Mouse (Mus musculus) forebrain, embryonic 14.5 days (tissue): ENCODE results near the gene Gimap8. TPM values are rescaled to one million over a fixed set of nuclear protein-coding genes. Genes with fewer than 3 reads are reported as not detected.

Experiments used
- ATAC-seq: fragments of 200-750 bp; cut with Nextera tagmentation; 2 replicates; pipeline ENCODE4 v1.8.0; 2017; ENCODE audit warnings: mild to moderate bottlenecking, moderate library complexity
- DNase-seq: peaks from one replicate; pipeline ENCODE4 v3.0.0-alpha.2; 2015; ENCODE audit warnings: low spot score
- H3K27ac ChIP-seq: fragments of 300-500 bp; sonication (generic); 2 replicates; pipeline ENCODE4 v1.5.1; 2014; ENCODE audit warnings: low read depth, mild to moderate bottlenecking, control low read depth, low read length, moderate library complexity
- H3K27me3 ChIP-seq: fragments of 300-500 bp; sonication (generic); replicated peaks from 2 replicates; pipeline ENCODE4 v1.6.1; 2014; ENCODE audit warnings: low read length, control low read depth, mixed read lengths; ENCODE audit not compliant: control insufficient read depth, insufficient read depth
- H3K36me3 ChIP-seq: fragments of 300-500 bp; sonication (generic); 2 replicates; pipeline ENCODE4 v1.6.1; 2014; ENCODE audit warnings: low read length, control low read depth; ENCODE audit not compliant: control insufficient read depth, insufficient read depth
- H3K4me1 ChIP-seq: fragments of 300-500 bp; sonication (generic); 2 replicates; pipeline ENCODE4 v1.6.1; 2014; ENCODE audit warnings: antibody characterized with exemption, low read length, control low read depth; ENCODE audit not compliant: control insufficient read depth, insufficient read depth
- H3K4me2 ChIP-seq: fragments of 300-500 bp; sonication (generic); 2 replicates; pipeline ENCODE4 v1.6.1; 2014; ENCODE audit warnings: mild to moderate bottlenecking, control low read depth, low read length
- H3K4me3 ChIP-seq: fragments of 300-500 bp; sonication (generic); 2 replicates; pipeline ENCODE4 v1.5.1; 2014; ENCODE audit warnings: low read depth, low read length, control low read depth
- H3K9ac ChIP-seq: fragments of 300-500 bp; sonication (generic); 2 replicates; pipeline ENCODE4 v1.6.1; 2014; ENCODE audit warnings: mild to moderate bottlenecking, low read length, control low read depth, moderate library complexity
- H3K9me3 ChIP-seq: fragments of 300-500 bp; sonication (generic); replicated peaks from 2 replicates; pipeline ENCODE4 v1.6.1; 2016; ENCODE audit warnings: low read length, control low read depth, mixed read lengths; ENCODE audit not compliant: control insufficient read depth
- WGBS: fragments of 180-500 bp; shearing (Covaris S2); extraction: QIAGEN DNeasy Blood & Tissue Kit; methylation state at CpG from one replicate; pipeline ENCODE4 v1.1.7; 2014; 5-methylcytosine and 5-hydroxymethylcytosine counted together
- polyA plus RNA-seq: library from polyadenylated mRNA; unstranded; fragments of >200 nt; fragmentation: Nextera tagmentation; extraction: Ambion mirVana; gene quantifications from 2 replicates; pipeline ENCODE4 v1.2.1, GENCODE M21; 2014

The Gimap8 gene
- polyA plus RNA-seq, 1 experiment from 2014 or later = 0.17 TPM

- Histone ChIP-seq H3K36me3 (no peaks in the 10 kb centered on the region), H3K9ac (no peak overlapping the region), H3K27me3 (no peaks in the 10 kb centered on the region), H3K9me3 (no peaks in the 10 kb centered on the region), H3K4me1 (no peaks in the 10 kb centered on the region), H3K4me3 (no peak overlapping the region), H3K27ac (no peak overlapping the region), H3K4me2 (no peak overlapping the region)
- DNase-seq (no peak), ATAC-seq (no peak)
- WGBS = 74% methylated on average over 7 of the region's 7 CpGs
Measured at GRCm38 (mm10) chr6:48666159-48666586, 19.1 kb downstream of the Gimap8 start.

- H3K36me3 ChIP-seq = no peaks in the 10 kb centered on the region
- H3K9me3 ChIP-seq = no peaks in the 10 kb centered on the region
- H3K9ac ChIP-seq = no peak overlapping the region
- DNase-seq (no peak), ATAC-seq (no peak)
- no peaks in the 10 kb centered on the region for H3K4me1 ChIP-seq
- H3K4me3 ChIP-seq = no peak overlapping the region
- no peak overlapping the region for H3K4me2 ChIP-seq
- H3K27ac ChIP-seq = no peak overlapping the region
- no peaks in the 10 kb centered on the region for H3K27me3 ChIP-seq
Measured at GRCm38 (mm10) chr6:48668022-48668421, 21.0 kb downstream of the Gimap8 start.

- Histone ChIP-seq H3K4me3 (no peak overlapping the region), H3K27ac (no peak overlapping the region), H3K9ac (no peak overlapping the region), H3K9me3 (no peaks in the 10 kb centered on the region), H3K36me3 (no peaks in the 10 kb centered on the region), H3K27me3 (no peaks in the 10 kb centered on the region), H3K4me1 (no peaks in the 10 kb centered on the region), H3K4me2 (no peak overlapping the region)
- WGBS = 53% methylated on average over 2 of the region's 2 CpGs
- ATAC-seq (no peak), DNase-seq (no peak)
Measured at GRCm38 (mm10) chr6:48669446-48669969, 22.5 kb downstream of the Gimap8 start.

- Histone ChIP-seq H3K4me1 (no peaks in the 10 kb centered on the region), H3K9ac (no peak overlapping the region), H3K4me2 (no peak overlapping the region), H3K27ac (no peak overlapping the region), H3K27me3 (no peaks in the 10 kb centered on the region), H3K9me3 (no peaks in the 10 kb centered on the region), H3K36me3 (no peaks in the 10 kb centered on the region), H3K4me3 (no peak overlapping the region)
- no peak for DNase-seq
- no peak for ATAC-seq
- 95% methylated on average over 9 of the region's 9 CpGs for WGBS
Measured at GRCm38 (mm10) chr6:48674291-48675058, 27.4 kb downstream of the Gimap8 start.

GRCm38 (mm10) chr6:48675400-48675930 lies 28.4 kb downstream of the Gimap8 start:
- ATAC-seq (no peak), DNase-seq (no peak)
- Histone ChIP-seq H3K9ac (no peak overlapping the region), H3K4me3 (no peak overlapping the region), H3K4me2 (no peak overlapping the region; the same call in 1 of the 2 replicates), H3K36me3 (no peaks in the 10 kb centered on the region), H3K27me3 (no peaks in the 10 kb centered on the region), H3K27ac (no peak overlapping the region), H3K4me1 (no peaks in the 10 kb centered on the region), H3K9me3 (no peaks in the 10 kb centered on the region)
- 42% methylated on average over 10 of the region's 10 CpGs for WGBS

- no peak for ATAC-seq
- DNase-seq = no peak
Measured at GRCm38 (mm10) chr6:48675931-48676859, 29.2 kb downstream of the Gimap8 start, which contains the start of gene Gimap9. TSS of gene Gimap9 (plus strand) at chr6:48676129.

GRCm38 (mm10) chr6:48676860-48677415 lies 29.9 kb downstream of the Gimap8 start:
- H3K27me3 ChIP-seq = no peaks in the 10 kb centered on the region
- no peaks in the 10 kb centered on the region for H3K4me1 ChIP-seq
- 80% methylated on average over 5 of the region's 5 CpGs for WGBS
- H3K27ac ChIP-seq = no peak overlapping the region
- DNase-seq = no peak
- H3K9ac ChIP-seq = no peak overlapping the region
- no peaks in the 10 kb centered on the region for H3K36me3 ChIP-seq
- H3K4me2 ChIP-seq = no peak overlapping the region
- ATAC-seq = no peak
- H3K4me3 ChIP-seq = no peak overlapping the region
- H3K9me3 ChIP-seq = no peaks in the 10 kb centered on the region

More at GRCm38 (mm10) chr6:48675931-48676859, 29.2 kb downstream of the Gimap8 start, which contains the start of gene Gimap9:
- Histone ChIP-seq H3K4me3 (no peak within 1 kb of the TSS), H3K4me2 (no peak within 1 kb of the TSS; the same call in 1 of the 2 replicates), H3K36me3 (no peaks in the 10 kb centered on the region), H3K27me3 (no peaks in the 10 kb centered on the region), H3K9me3 (no peaks in the 10 kb centered on the region), H3K9ac (no peak within 1 kb of the TSS), H3K4me1 (no peaks in the 10 kb centered on the region), H3K27ac (no peak within 1 kb of the TSS)
- 25% methylated on average over 11 of the region's 13 CpGs for WGBS

GRCm38 (mm10) chr6:48677492-48678345 lies 30.7 kb downstream of the Gimap8 start:
- no peaks in the 10 kb centered on the region for H3K4me1 ChIP-seq
- H3K9ac ChIP-seq = no peak overlapping the region
- H3K4me3 ChIP-seq = no peak overlapping the region
- ATAC-seq (no peak), DNase-seq (no peak)
- H3K36me3 ChIP-seq = no peaks in the 10 kb centered on the region
- WGBS = 95% methylated on average over 17 of the region's 17 CpGs
- no peaks in the 10 kb centered on the region for H3K9me3 ChIP-seq
- H3K4me2 ChIP-seq = no peak overlapping the region
- H3K27me3 ChIP-seq = no peaks in the 10 kb centered on the region
- no peak overlapping the region for H3K27ac ChIP-seq
